Mouse (Mus musculus) layer of hippocampus, adult 6 months (tissue): ENCODE data around the gene Hells. TPM values are rescaled to one million over a fixed set of nuclear protein-coding genes. Genes with fewer than 3 reads are reported as not detected.

Experiments used
- long read RNA-seq, 2 experiments: library from polyadenylated mRNA; unstranded; transcript quantifications; one replicate each; pipeline ENCODE4 v2.0.0; 2019 to 2020
- microRNA-seq: library from miRNA; unstranded; fragments of <30 nt; microRNA quantifications from one replicate; pipeline ENCODE4 v1.2.0, GENCODE M21; 2020
- polyA plus RNA-seq: library from polyadenylated mRNA; unstranded; fragments of <200 nt; fragmentation: Nextera tagmentation; gene quantifications from 2 replicates; pipeline ENCODE4 v1.2.3, GENCODE M21; 2021

Gene Hells
- 1.9 and 2.0 TPM in 2 replicates for polyA plus RNA-seq
- long read RNA-seq, experiment 1, partial matches to known transcripts = 2 of 2 reads
- long read RNA-seq, experiment 1, other reads (novel, unspliced or antisense) = 0 of 2 reads
- long read RNA-seq, experiment 2, full-length matches to known transcripts = 1 of 4 reads
- long read RNA-seq, experiment 2, partial matches to known transcripts = 3 of 4 reads
- long read RNA-seq, experiment 2, other reads (novel, unspliced or antisense) = 0 of 4 reads

DNA sequence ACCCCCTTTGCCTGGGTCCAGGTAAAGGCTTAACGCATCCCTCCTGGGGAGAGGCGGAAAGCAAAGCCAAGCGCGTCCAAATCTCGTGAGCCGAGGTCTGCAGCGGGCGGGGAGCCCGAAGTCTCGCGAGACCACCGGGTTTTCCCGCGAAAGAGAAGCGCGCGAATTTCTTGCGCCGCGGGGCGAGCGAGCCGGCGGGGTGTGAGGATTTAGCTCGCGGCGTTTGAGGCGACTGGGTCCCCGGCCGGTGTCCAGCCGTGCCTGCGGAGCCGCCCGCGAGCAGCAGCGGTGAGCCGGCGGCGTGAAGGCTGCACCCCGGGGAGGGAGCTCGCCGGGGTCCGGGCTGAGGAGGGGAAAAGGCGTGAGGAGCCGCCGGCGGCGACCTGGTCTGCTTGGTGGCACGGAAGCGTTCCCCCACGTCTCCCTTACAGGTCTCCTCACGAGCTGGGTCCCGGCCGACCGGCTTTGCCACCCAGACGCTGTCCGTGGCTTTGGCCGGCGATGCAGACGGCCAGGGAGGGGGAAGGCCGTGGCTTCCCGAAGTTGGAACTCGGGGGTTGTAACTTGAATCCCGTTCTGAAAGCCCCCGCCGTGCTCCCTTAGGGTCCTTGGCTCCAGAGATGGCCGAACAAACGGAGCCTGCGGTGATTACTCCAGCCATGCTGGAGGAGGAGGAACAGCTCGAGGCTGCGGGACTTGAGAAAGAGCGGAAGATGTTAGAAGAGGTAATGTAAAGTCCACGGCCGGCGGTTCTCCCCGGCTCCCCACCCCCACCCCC is at the start of gene Hells:
Hells (plus strand) TSS at position 128 of the 778 bp plus-strand sequence.

DNA sequence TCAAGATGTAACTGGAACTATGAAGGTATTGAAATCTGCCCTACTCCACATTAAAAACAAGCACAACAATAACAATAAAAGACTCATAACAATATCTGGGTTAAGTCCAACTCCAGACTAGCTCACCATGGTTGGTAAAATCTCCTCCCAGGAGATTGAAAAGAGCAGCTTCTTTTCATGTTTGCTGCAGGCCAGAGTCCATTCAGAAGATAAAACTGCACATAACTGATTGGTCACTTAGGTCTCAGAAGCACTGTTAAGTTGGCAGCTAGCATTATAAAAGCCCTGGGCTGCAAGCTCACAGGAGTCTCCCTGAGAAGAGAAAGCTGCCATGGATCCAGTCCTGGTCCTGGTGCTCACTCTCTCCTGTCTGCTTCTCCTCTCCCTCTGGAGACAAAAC is 76.0 kb downstream of the Hells start, which contains the start of gene Cyp2c55:
Cyp2c55 (plus strand) TSS at position 305 of the 400 bp plus-strand sequence.

Small RNAs within 50 kb of the gene (microRNA-seq; reads per million reads assigned to microRNA genes)
- gene Gm23800 = not detected

Other genes with a start within 250 kb of the Hells start
- 1.5 TPM in 2 replicates for gene Noc3l, start 111.7 kb upstream of the Hells start, polyA plus RNA-seq
- gene Tbc1d12, start 94.3 kb upstream of the Hells start, polyA plus RNA-seq = 1.2 and 1.9 TPM in 2 replicates
- gene Cyp2c55, start 76.1 kb downstream of the Hells start, polyA plus RNA-seq = not detected in 2 replicates
- gene Cyp2c65, start 130.1 kb downstream of the Hells start, polyA plus RNA-seq = not detected in 2 replicates
- not detected in 2 replicates for gene Cyp2c66, start 183.0 kb downstream of the Hells start, polyA plus RNA-seq